Mouse (Mus musculus) liver, embryonic 14.5 days (tissue): Measurements from ENCODE around the gene Hspa12b. TPM values are rescaled to one million over a fixed set of nuclear protein-coding genes. Genes with fewer than 3 reads are reported as not detected.
A peak's percentile ranks its signal among the peaks of the same experiment; 100 is the strongest.

Experiments used
- ATAC-seq: fragments of 200-750 bp; cut with Nextera tagmentation; 2 replicates; pipeline ENCODE4 v1.8.0; 2017; ENCODE audit warnings: moderate number of reproducible peaks, mild to moderate bottlenecking, moderate library complexity; ENCODE audit not compliant: insufficient read depth
- DNase-seq, 3 experiments: peaks; one replicate each; pipeline ENCODE4 v3.0.0-alpha.2; 2012 to 2013; ENCODE audit warnings: low read depth in 3 of 3, low spot score in 3 of 3
- H3K27ac ChIP-seq: fragments of 300-500 bp; sonication (generic); 2 replicates; pipeline ENCODE4 v1.5.1; 2014; ENCODE audit warnings: moderate library complexity, mild to moderate bottlenecking, control low read depth, inconsistent platforms
- H3K27me3 ChIP-seq: fragments of 300-500 bp; sonication (generic); 2 replicates; pipeline ENCODE4 v1.6.1; 2014; ENCODE audit warnings: mild to moderate bottlenecking, low read length, moderate library complexity; ENCODE audit not compliant: control insufficient read depth, insufficient read depth
- H3K36me3 ChIP-seq: fragments of 300-500 bp; sonication (generic); replicated peaks from 2 replicates; pipeline ENCODE4 v1.6.1; 2014; ENCODE audit warnings: low read depth; ENCODE audit not compliant: control insufficient read depth, insufficient read depth
- H3K4me1 ChIP-seq, 2 experiments: fragments of 200-500 bp in 1 of 2; fragments of 300-500 bp in 1 of 2; sonication (generic) in 1 of 2; replicated peaks; 2 replicates each; pipeline ENCODE4 v1.6.1; 2012 to 2014; ENCODE audit warnings: antibody characterized with exemption in 1 of 2, inconsistent platforms in 1 of 2, low read length in 1 of 2; ENCODE audit not compliant: control insufficient read depth in 2 of 2, insufficient read depth in 2 of 2
- H3K4me2 ChIP-seq: fragments of 300-500 bp; sonication (generic); 2 replicates; pipeline ENCODE4 v1.6.1; 2014; ENCODE audit warnings: low read depth, mild to moderate bottlenecking, control low read depth, moderate library complexity
- H3K4me3 ChIP-seq, 2 experiments: fragments of 200-500 bp in 1 of 2; fragments of 300-500 bp in 1 of 2; sonication (generic) in 1 of 2; 2 replicates each; pipeline ENCODE4 v1.5.1; 2012 to 2014; ENCODE audit warnings: low read depth in 2 of 2, low read length in 2 of 2, mild to moderate bottlenecking in 2 of 2, control low read depth in 1 of 2, inconsistent platforms in 1 of 2, moderate library complexity in 1 of 2; ENCODE audit not compliant: insufficient read depth in 1 of 2
- H3K9ac ChIP-seq: fragments of 300-500 bp; sonication (generic); replicated peaks from 2 replicates; pipeline ENCODE4 v1.6.1; 2014; ENCODE audit warnings: mild to moderate bottlenecking, control low read depth, moderate library complexity
- H3K9me3 ChIP-seq: fragments of 300-500 bp; sonication (generic); 2 replicates; pipeline ENCODE4 v1.6.1; 2016; ENCODE audit warnings: low read length, mixed read lengths; ENCODE audit not compliant: control insufficient read depth
- CTCF ChIP-seq: IDR thresholded peaks from 2 replicates; pipeline ENCODE4 v1.5.1; 2016; ENCODE audit warnings: antibody characterized with exemption, low read depth, control low read depth
- EP300 ChIP-seq: IDR thresholded peaks from 2 replicates; pipeline ENCODE4 v1.6.1; 2016; ENCODE audit warnings: antibody characterized with exemption, low read depth
- WGBS: fragments of 180-500 bp; shearing (Covaris S2); extraction: QIAGEN DNeasy Blood & Tissue Kit; methylation state at CpG from one replicate; pipeline ENCODE4 v1.1.7; 2014; ENCODE audit not compliant: insufficient replicate concordance; 5-methylcytosine and 5-hydroxymethylcytosine counted together
- polyA plus RNA-seq, 2 experiments: library from polyadenylated mRNA; depleted of rRNA in 1 of 2; stranded (reverse) in 1 of 2; unstranded in 1 of 2; fragments of >200 nt; fragmentation: Nextera tagmentation in 1 of 2; extraction: Ambion mirVana in 1 of 2; gene quantifications; 2 replicates each; pipeline versions ENCODE4 v1.2.1 to v1.2.3; 2012 to 2014

Gene Hspa12b
- polyA plus RNA-seq, 2 experiments, result 0.71 to 2.1 TPM

DNA sequence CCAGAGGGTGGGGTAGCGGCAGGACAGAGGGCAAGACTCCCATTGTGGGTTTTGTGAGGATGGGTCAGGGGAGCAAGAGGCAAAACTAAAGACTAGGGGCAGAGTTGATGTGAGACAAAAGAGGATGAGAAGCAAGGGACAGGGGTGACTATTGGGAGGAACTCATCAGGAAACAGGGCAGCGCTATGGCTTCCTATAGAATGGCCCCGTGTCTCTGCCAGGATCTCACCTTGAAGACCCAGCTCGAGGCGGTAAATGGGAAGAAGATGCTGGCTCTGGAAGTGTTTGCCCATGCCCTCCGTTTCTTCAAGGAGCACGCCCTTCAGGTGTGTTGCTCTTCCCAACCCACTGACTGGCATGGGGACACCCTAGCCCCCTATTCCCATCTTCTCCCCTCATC is 11.7 kb downstream of the Hspa12b start:
- DNase-seq, result no peak
- peaks cover 5% of the 10 kb centered on the region for H3K36me3 ChIP-seq

GRCm38 (mm10) chr2:131139287-131139686 is 12.2 kb downstream of the Hspa12b start:
- H3K4me3 ChIP-seq, result no peak overlapping the region
- no peak overlapping the region for H3K9ac ChIP-seq
- DNase-seq (no peak), ATAC-seq (no peak)
- no peak overlapping the region for H3K4me2 ChIP-seq
- no peak overlapping the region for H3K27ac ChIP-seq
- no peak for TF ChIP-seq EP300
- TF ChIP-seq CTCF, result no peak
- peaks cover 34 to 38% of the 10 kb centered on the region in 2 experiments for H3K4me1 ChIP-seq
- H3K36me3 ChIP-seq, result peaks cover 6% of the 10 kb centered on the region
- no peaks in the 10 kb centered on the region for H3K9me3 ChIP-seq
- 87% methylated on average over 5 of the region's 5 CpGs for WGBS
- no peaks in the 10 kb centered on the region for H3K27me3 ChIP-seq

More for the DNA sequence above, 11.7 kb downstream of the Hspa12b start:
- peaks cover 37 to 42% of the 10 kb centered on the region in 2 experiments for H3K4me1 ChIP-seq
- H3K4me3 ChIP-seq, result no peak overlapping the region
- no peak for ATAC-seq
- no peaks in the 10 kb centered on the region for H3K9me3 ChIP-seq
- H3K9ac ChIP-seq, result no peak overlapping the region
- TF ChIP-seq CTCF (no peak), EP300 (no peak)
- no peak overlapping the region for H3K27ac ChIP-seq
- no peak overlapping the region for H3K4me2 ChIP-seq
- 83% methylated on average over 7 of the region's 7 CpGs for WGBS
- H3K27me3 ChIP-seq, result no peaks in the 10 kb centered on the region

DNA sequence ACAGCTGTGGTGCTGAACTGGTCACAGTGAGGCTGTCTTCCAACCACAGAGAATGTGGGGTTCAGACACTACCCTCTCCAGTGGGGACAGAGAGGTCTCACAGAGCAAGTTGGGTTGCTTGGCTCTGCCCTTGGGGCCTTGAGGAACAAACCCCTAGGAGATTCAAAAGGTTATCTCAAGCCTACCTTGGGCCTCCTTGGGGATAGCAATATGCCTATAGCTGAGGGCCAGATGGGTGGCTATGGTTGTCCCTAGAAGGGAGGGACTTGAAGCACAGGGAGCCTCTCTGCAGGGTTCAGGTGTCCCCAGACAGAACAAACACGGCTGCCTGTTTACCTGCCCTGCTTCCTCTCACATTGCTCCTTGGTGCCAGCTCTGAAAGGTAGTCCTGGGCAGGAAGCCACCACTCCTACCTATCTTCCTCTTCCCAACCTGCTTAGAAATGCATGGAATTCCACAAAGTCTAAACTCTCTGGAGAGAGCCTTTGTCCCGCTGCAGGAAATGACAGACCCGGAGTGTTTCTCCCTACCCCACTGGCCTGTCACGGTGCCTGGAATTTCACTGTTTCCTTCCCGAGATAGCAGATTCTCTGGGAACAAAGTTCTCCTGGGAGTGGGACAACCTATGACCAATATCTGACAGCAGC is 12.9 kb downstream of the Hspa12b start:
- Histone ChIP-seq H3K27me3 (no peaks in the 10 kb centered on the region), H3K4me2 (no peak overlapping the region), H3K9me3 (no peaks in the 10 kb centered on the region), H3K9ac (no peak overlapping the region), H3K4me1 (peaks cover 27 to 31% of the 10 kb centered on the region in 2 experiments), H3K36me3 (peaks cover 13% of the 10 kb centered on the region), H3K27ac (peak overlapping the region; percentile 40), H3K4me3 (no peak overlapping the region)
- TF ChIP-seq EP300, result no peak
- 78% methylated on average over 5 of the region's 5 CpGs for WGBS
- ATAC-seq, result no peak
- no peak for DNase-seq

- no peak overlapping the region for H3K27ac ChIP-seq
- TF ChIP-seq CTCF (no peak), EP300 (no peak)
- H3K9ac ChIP-seq, result no peak overlapping the region
- H3K36me3 ChIP-seq, result peaks cover 17% of the 10 kb centered on the region
- no peaks in the 10 kb centered on the region for H3K9me3 ChIP-seq
- H3K27me3 ChIP-seq, result no peaks in the 10 kb centered on the region
- peaks cover 22 to 26% of the 10 kb centered on the region in 2 experiments for H3K4me1 ChIP-seq
- H3K4me2 ChIP-seq, result no peak overlapping the region
- H3K4me3 ChIP-seq, result no peak overlapping the region
- WGBS, result 59% methylated on average over 5 of the region's 5 CpGs
- DNase-seq, result no peak
- ATAC-seq, result no peak
Observed at GRCm38 (mm10) chr2:131140533-131140905, 13.4 kb downstream of the Hspa12b start.

DNA sequence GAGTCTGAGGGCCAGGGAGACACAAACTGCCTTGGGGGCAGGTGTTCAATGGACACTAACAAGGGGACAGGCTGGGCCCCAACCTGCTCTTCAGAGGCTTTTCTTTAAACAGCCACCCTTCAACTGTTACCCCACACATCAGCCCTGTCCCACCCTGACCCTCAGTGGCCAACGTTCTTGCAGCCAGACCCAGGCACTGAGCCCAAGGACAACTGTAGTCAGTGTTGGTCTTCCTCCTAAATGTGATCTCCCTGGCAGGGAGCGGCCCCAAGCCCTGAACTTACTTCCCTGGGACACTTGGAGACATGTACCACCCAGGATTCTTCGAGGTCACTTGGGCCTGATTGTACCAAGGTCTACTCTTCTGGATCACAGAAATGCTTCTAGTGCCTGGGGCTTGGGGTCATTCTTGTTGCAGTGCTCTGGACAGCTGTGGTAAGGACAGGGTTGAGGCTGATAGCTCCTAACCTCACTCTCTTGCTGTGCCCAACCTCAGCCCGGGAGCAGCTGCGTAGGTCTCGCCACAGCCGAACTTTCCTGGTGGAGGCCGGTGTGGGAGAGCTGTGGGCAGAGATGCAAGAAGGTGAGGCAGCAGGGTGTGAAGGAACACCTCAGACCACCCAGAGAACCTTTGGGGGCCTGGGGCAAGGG is 14.4 kb downstream of the Hspa12b start:
- H3K4me1 ChIP-seq, result peaks cover 16 to 19% of the 10 kb centered on the region in 2 experiments
- DNase-seq, result no peak
- no peaks in the 10 kb centered on the region for H3K27me3 ChIP-seq
- 87% methylated on average over 8 of the region's 8 CpGs for WGBS
- H3K36me3 ChIP-seq, result peaks cover 25% of the 10 kb centered on the region
- no peak overlapping the region for H3K4me2 ChIP-seq
- no peak for TF ChIP-seq CTCF
- TF ChIP-seq EP300, result no peak
- no peak overlapping the region for H3K27ac ChIP-seq
- no peak for ATAC-seq
- no peak overlapping the region for H3K4me3 ChIP-seq
- H3K9ac ChIP-seq, result no peak overlapping the region
- H3K9me3 ChIP-seq, result no peaks in the 10 kb centered on the region
